Mouse (Mus musculus) natural killer cell, adult 2 months (primary cell): Measurements from ENCODE around the gene Haus4.

Experiments used
- DNase-seq, 2 experiments: peaks; one replicate each; pipeline ENCODE4 v3.0.0; 2022; ENCODE audit warnings: low spot score in 2 of 2

The Haus4 gene

DNA sequence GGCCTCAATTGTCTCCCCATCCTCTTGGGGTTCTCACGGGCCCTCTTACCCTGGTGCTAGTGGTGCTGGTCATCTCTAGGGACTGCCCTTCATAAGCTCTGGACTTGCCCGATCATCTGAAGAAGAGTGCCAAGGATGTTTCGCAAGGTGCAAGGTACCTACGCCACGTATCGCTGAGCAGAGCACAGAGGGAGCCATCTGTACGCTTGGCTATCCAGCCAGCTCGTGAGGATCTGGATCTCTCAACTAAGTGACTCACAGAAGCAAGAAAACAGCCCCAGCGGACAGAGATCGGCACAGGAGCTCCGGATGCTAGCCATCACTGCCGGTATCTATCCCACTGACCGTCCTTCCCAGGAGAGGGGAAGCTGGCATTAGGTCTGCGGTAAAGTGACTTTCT is 57.7 kb downstream of the Haus4 start:
- DNase-seq, result no peak

DNA sequence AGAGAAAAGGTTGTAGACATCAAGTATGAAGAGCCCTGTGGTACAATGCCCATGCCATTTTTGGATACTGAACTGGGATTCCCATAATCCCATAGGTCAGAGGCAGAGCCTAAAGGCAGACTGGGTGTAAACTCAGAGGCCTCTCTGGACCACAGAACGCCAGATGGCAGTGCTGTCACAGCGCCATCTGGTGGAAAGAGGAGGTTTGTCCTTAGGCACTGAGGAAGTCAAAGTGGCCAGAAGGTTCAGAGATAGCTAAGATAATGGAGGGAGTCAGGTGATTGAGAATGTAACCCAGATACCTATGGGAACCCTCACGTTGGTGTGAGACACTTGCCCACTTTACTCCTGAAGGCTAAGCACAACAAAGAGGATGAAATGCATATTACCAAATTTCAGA is 60.2 kb downstream of the Haus4 start:
- peak; percentile 76 to 79 for DNase-seq

DNA sequence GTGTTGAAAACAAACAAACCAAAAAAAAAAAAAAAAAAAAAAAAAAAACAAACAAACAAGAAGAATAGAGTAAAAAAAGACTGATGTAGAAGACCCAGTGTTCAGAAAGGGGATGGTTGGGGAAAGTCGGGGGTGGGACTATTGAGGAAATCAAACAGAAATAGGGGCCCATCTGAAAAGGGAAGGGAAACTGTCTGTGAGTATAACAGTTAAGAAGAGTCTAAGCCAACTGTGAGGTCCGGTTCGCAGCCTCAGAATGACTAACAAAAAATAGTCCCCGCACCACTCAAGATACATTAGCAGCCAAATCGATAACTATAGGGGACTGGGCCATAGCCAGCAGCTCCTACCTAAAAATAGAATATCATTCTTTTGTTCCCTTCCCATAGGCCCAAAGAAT is 61.2 kb downstream of the Haus4 start:
- DNase-seq, result no peak

DNA sequence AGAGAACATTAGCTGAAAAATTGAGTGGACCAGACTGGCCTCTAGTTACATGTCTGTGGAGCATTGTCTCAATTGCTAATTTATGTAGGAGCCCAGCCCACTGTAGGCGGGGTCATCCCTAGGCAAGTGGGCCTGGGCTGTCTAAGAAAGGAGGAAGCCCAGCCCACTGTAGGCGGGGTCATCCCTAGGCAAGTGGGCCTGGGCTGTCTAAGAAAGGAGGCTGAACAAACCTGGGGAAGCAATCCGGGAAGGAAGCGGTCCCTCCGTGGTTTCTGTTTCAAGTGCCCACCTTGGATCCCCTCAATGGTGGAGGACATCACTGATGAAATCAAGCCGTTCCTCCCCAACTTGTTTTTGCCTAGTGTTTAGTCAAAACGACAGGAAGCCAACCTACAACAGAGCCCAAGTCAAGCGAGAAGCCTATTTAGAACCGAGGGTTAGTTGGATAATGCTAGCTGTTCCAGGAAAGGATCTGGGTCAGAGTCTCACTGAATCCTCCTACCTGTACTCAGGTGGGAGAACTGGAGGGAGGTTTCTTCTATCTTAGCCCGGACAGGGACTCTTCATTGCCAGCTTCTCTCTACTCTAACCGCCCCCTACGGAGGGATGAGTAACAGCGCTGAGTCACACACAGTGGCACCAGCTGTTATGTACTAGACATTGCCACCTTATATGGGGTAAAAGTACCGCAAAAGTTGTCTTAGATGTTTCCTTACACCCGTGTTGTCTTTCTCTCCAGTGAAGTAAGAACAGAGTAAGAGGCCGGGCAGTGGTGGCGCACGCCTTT is 61.9 kb downstream of the Haus4 start:
- peak; percentile 41 to 42 for DNase-seq
